Mouse (Mus musculus) left cerebral cortex, adult 9 months (tissue): ENCODE data around the gene Il3.
"Not testable (repeated sequence)": the region's sequence is repeated elsewhere in the genome, so short reads cannot be mapped to it uniquely, and the experiment has no call there.

ENCODE experiments used
- DNase-seq, 2 experiments: peaks; one replicate each; pipeline ENCODE4 v3.0.0; 2022; ENCODE audit warnings: low spot score in 2 of 2

The Il3 gene

DNA sequence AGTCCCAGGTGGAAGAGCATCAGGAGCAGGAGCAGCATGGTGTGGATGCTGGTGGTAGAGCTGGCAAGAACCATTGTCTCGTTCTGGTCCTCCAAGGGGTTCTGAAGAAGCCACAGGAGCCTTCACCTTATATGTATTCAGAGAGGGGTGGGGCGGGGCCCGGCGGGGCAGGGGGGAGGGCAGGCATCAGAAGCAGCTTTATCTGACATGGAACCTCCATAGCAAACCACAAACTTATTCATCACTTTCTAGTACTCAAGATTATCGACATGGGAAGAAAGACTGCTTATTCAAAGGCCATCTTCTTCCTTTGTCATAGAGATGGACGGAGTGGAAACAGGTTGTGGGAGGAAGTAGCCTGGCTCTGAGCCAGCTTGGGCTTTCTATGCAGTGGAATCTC is at the start of gene Il3:
Il3 (minus strand) TSS at position 101 of the 400 bp plus-strand sequence.
- DNase-seq, result no peak

DNA sequence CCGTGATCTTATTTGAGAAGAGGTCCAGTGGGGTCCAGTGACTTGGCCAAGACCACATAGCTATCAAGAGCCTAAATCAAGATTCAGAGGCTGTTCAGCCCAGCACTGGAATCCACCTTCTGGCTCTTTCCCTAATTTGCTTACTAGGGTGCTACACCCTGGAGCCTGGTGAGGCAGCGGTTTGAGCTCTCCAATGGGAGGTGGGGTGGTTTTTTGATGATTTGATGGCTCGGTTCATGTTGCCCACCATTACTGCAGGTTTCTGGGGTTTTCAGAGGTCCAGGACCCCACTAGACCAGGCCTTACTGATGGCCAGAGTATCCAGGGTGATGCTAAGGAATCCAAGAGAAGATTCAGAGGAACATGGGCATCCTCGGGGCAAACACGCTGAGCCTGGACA is 48.3 kb upstream of the Il3 start:
- DNase-seq, result no peak

DNA sequence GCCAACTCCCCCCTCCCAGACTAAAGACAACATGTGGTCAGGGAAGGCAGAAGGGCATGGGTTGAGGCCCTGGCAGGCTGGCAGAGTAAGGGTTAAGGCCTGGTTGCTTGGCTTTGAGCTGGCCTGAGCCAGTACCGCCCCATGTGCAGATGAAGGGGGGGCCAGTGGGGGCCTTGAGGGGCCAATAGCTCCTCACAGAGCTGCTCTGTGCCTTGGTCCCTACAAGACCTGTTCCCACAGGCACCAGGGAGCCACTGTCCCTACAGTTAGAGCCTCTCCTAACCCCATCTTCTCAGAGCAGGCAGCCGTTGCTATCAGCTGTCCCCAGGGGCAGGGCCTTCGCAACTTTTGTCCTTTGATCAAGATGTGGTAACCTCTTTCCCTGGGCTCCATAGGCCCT is 47.7 kb upstream of the Il3 start:
- DNase-seq, result no peak

DNA sequence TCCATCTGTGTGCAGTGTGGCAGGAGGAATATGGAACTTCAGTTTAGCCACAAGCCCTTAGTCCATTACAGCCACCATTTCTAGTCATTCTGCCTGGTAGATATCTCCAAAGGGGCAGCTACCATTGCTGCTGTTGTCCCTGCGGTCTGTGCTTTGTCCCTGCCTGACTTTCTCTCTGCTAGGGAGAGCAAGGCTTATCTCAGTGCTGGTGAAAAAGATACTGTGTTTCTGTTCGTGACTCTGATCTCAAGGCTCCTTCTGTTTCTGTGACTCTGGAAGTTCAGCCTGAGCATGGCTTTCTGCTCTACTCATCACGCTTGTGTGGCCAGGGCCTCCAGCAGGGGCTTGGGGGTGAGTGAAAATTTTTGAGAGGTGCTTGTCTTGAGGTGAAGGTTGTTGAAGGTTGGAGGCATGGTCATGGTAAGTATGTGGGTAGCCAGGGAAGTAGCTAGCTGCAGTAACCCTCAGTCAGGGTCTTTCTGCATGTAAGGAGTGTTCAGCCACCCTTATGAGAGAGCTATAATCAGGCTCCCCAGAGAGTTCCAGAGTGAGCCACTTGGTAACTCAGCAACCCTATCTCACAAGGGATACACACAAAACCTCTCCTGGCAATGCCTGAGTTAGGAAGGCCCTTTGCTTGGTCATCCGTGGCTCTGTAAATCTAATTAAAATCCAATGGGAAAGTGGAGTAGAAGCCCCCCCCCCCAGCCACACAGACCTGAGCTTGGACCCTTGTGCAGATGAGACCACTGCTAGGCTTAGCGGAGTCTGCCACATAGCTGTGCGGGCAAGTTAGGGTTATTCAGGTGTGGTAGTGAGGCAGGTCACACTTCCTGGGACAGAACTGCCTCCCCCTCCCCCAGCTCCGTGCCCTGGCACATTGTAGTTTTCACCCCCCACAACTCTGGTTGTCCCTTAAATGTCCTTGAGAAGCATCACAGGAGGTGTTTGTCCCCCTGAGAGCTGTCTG is 46.6 kb upstream of the Il3 start:
- no peak for DNase-seq

DNA sequence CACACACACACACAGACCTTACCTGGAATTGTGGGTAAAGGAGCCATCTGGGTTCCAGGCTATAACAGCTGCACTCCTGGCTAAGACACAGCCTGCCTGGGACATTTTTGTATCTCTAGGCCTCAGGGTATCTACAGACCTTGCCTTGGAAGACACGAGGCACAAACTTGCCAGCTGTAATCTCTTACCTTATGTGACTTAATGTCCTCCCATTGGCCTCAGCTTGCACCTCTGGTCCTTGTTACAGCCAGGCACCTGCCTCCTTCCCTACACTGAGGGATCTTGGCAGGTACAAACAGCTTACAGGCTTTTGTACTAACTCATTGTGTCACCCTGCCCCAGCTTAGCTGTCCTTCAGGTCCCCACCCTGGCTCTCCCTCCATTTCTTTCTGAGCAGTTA is 45.5 kb upstream of the Il3 start:
- DNase-seq, result no peak

DNA sequence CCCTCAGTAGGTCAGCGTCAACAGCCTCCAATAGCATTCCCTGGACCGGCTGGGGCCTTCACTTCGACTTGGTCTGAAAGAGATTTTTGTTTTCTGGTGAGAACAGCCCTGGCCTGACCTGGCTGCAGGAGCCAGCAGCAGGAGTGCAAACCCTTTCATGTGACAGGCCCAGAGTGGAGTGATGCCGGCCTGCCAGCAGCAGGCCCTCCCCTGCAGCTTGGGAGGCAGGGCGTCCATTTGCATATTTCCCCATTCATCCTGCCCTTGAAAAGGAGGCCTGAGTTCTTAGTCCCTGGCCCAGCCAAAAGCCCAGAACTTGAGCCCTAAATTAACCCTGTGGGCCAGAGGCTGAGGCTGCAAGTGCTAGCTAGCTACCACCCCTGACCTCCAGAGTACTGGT is 44.9 kb upstream of the Il3 start:
- DNase-seq, result peak in 1 of 2 experiments; percentile 55

DNA sequence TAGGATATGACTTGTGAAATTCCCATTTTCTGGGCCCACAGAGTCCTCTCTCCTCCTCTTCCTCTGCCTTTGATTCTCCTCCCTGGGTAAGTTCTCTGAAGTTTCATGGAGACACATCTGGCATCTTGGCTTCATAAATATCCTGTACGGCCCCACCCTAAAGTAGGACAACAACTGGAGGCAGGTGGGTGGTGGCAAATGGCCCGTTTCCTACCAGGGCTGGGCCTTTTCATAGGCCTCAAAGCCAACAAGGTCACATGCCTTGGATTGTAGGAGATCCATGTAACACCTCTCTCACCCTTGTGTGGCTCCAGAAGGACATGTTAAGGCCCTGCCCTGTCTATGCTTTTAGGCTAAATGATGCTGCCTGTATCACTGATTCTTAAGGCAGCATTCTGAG is 43.5 kb upstream of the Il3 start:
- DNase-seq, result no peak

DNA sequence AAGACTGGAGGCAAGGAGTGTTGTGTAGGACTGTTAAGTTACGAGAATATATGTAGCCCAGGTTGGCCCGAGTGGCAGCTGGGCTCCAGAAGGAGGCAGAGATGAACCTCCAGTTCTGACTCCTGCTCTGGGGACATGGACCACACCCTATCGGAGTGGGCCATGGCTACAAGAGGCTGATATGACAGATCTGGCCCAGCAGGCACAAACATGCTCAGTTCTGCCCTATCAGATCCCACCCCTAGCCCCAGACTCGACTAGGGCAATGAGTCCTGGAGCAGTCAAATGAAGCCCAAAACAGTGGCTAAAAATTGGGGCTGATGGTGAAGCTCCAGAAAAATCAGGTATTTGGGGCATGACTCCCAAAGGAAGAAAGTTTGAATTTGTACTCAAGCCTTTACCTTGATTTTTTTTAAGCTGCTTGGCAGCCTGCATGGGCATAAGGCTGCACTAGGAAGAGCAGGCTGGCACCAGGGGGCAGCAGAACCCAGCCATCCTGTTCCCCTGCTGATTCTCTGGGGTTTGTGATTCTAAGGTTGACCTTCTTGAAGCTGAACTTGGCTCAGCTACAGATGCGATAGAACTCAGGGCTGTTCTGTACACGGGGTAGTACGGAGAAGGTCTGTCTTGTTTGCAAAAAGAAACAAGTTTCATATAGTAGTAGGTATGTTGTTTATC is 40.2 kb upstream of the Il3 start:
- peak in 1 of 2 experiments; percentile 70 for DNase-seq

DNA sequence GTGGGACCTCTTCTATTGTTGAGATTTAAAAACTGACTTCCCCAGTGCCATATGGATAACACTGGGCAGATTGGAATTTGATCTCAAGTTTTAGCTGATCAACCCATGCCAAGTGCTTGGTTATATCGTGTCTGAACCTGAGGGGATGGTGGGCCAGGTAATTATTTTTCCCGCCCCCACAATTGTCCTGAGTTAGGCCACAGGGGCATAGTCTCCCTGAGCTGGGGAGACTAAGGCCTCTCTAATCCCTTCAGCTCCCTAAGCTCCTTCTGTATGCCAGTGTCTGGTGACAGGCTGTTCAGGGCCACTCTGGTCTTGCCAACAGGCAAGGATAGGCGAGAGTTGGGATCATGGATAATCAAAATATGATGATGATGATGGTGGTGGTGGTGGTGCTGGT is 38.3 kb upstream of the Il3 start:
- no peak for DNase-seq

DNA sequence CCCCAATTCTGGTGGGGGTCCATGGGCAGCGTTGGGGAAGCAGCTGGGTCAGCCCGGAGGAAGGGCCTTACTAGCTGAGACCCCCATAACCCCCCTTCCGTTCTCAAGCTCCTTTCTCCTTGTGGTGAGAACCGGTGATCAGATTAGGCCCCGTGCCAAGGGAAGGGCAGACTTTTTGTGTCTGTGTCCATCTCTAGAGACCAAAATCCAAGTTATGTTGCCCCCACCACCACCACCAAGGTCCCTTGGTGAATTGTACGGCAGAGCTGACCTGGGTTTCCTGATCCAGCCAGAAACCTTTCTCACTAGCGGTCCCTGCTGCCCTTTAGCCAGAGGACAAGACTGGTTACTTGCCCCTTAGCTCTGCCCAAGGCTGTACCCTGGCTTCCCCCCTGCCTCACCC is 37.4 kb upstream of the Il3 start:
- DNase-seq, result no peak

DNA sequence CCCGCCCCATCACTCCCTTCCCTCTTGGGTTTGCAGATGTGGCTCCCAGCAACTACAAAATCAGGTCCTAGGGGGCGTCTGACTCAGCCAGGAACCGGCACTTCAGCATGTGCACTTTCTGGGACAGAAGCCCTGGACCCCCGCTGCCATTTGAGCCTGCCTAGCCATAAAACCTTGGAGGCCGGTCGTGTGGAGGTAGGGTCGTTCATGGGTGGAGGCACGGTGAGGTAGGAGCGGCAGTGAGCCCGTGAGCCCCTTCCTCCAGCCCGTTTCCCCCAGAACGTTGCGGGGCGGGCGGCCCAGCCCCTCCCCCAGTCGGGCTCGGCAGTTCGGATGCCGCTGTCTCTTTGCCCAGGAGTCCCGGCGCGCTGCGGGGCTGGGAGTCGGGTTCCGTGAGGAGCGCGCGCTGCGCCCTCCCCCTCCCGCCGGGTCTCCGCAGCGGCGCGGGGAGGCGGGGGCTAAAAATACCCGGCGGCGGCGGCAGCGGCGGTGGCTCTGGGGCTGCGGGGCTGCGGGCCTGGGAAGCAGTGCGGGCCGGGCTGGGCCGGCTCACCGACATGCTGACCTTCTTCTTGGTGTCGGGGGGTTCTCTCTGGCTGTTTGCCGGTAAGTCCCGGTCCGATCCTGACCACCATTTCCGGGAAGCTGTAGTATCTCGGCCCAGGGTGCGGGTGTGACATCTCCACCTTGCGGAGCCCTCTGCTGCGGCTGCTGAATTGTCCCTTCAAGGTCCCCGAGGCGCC is 36.8 kb upstream of the Il3 start, which contains the start of gene Acsl6:
Acsl6 (plus strand) TSS at position 71 of the 743 bp plus-strand sequence.
- DNase-seq, result no peak

DNA sequence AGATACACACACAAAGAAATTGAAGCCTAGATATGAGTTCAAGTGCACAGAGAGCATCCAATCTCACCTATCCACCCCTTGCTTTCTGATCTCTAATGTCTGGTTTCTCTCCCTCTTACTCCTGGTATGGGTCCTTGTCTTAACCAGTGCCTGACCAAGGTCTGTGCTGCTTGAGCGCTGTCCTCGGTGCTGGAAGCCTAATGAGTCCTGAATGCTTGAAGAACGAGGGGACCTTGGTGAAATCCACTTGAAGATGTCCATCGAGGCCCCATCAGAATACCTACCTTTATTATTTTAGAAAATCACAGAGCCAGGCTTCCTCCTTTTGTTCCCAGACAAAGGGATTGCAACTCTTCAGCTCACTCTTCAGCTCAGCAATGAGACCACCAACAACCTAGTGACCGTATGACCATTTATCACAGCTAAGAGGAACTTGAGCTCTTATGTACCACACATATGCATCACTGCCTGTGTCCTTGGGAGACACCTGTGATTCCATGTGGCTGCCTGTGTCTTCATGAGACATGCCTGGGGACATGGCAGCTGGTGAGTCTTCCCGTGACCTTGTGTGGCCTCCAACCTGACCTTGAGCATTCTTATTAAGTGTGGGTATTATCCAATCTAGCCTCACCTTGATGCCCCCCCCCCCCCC is 36.1 kb upstream of the Il3 start:
- DNase-seq, result no peak

DNA sequence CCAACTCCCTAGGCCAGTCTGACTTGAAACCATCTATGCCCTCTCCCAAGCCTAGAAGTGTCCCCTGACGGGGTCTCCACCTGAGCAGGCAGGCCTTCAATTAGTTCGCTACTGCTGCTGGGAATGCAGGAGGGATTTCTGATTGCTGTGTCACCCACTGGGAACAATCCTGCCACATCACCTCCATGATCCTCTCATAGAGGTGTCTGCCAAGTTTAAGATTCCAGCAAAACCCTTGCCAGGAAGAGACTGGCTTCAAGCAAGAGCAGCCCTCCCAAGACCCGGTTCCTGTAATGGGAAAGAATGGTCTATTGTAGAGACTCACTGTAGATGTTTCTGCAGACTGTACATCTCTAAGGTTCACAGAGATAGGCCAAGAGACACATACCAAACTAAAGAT is 35.5 kb upstream of the Il3 start:
- DNase-seq, result no peak

DNA sequence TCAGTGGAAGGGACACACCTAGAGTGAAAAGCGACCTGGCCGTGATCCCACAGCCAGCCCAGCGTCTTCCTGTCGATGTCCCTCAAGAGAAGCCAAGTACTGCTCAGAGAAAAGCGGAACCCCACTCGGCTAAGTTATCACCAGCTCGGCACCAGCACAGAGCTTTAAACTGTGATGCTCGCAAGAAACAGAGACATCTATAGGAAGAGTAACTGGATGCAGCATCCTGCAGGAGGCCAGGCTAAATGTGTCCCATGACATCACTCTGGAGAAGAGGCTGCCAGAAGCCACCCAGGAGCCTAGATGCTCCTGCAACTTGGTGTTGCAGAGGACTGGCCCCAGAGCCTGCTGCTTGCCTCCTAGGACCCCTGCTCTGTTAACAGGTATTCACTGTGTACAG is 34.9 kb upstream of the Il3 start:
- peak in 1 of 2 experiments; percentile 59 for DNase-seq

DNA sequence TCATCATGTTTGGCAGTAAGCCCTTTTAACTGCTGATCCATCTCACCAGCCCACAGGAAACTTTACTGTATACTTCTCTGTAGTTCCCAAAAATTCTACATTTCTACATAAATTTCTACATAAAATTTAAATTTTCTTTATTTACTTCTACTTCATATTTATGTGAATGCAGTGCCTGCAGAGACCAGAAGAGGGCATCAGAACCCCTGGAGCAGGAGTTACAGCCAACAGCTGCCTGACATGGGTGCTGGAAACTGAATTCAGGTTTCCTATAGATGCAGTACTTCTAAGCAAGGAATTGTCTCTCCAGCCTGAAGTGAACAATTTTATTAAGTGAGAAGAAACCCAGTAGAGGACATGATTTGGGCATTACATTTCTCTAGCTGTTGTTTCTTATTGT is 31.7 kb upstream of the Il3 start:
- no peak for DNase-seq

DNA sequence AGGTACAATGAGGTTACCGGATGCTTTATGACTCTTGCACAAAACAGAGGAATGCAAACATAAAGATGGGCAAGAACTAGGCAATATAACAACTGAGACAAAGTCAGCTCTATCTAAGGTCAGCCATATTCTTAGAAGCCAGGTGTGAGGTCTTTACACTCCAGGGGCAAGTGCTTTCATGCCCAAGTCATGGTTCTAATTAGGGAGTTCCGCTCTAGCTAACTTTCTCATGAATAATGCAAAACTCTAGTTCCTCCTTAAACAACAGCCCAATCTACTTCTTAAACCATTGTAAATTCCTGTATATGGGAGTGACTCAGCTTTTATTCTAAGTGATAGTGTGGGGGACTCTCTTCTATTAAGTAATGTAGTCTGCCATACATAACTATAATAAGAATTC is 30.4 kb upstream of the Il3 start:
- not testable (repeated sequence) for DNase-seq

DNA sequence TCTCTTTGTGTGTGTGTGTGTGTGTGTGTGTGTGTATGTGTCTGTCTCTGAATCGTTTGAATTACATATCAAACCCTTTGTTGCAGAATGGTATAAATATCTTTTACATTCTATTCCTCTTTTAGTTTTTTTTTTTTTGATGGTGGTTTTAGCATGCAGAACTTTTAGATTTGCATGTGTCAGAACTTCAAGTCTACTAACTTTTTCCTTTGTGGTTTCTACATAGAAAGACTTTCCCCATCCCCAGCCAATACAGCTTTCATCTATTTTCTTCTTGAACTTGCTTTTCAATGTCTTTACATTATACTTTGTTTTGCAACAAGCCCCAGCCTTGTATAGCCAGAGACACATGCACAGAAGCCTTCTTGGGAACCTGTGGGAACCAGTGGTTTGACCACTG is 29.7 kb upstream of the Il3 start:
- DNase-seq, result no peak

DNA sequence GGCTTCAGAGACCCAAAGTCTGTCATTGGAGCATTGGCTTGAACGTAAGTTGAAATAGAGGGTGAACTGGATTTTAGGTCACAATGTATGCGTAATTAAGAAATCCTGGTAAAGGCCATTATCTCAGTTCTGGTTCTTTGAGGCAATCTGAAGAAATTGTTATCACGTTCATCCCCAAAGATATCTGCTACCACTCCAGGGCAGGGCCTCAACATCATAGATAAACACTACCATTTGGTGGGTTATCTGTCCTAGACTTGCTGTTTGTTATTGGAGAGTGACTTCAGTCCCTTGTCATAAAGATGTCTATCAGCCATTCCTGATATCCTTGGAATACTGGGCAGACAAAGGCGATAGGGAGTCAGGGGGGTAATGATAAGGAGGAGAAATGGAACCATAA is 28.9 kb upstream of the Il3 start:
- no peak for DNase-seq

DNA sequence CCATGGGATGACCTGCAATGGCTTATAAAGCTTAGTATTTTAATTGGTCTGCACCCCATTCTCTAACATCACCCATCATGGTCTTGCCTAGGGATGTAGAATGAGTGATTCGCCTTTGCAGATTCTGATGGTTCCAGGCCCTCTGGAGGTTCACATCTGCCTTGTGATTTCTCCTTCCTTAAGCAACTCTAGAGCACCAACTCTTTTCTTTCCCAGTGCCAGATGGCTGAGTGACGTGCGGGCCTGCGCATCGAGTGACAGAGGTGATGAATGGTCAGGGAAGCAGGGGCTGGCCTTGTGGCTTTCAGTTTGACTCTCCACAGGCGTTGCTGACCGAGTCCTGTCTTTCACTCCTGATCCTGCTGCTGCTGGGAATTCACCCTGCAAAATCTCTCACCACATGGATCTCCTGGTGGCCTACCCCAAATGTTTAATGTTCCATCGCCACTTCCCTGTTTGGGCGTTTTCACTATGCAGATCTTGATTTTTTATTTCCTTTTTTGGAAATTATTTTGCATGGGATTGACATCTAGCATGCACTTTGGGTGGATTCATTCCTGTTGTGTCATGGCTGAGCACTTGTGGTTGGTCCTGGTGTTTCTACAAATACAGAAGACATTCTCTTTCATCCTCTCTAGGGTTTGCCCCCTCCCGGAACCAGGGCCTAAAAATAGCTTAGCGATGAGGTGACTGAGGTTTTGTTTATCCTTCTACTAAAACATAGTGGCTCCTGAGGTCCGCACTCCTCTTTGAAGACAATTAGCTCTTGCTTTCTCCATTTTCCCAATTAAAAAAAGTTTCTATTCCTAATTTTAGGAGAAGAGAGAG is 27.1 kb upstream of the Il3 start:
- no peak for DNase-seq

DNA sequence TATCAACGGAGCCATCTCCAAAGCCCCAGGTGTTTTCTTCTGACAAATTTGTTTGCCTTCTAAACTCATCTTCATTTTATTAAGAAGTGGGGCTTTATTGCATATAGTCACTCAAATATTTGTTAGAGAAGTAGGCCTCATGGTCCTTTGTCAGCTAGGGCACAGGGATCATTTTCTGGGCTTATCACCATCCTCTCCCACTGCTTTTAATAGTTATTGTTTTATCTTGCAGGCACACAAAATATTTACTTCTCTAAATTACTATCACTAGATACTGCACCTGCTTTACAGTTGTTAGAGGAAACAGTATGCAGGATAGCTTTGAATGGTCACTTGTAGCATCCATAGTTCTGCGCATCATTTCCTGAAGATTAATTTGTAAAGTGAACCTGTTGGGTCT is 25.1 kb upstream of the Il3 start:
- no peak for DNase-seq
